Comparison of ENCODE assay signal across 15 mouse cellular contexts in genomic region chr3:94693329-94693825, GRCm38 (mm10). TPM values are rescaled to one million over a fixed set of nuclear protein-coding genes. Genes with fewer than 3 reads are reported as not detected.
A peak's percentile ranks its signal among the peaks of the same experiment; 100 is the strongest.
DNase-seq lines count a peak whose midpoint lies in the region; ATAC-seq and TF ChIP-seq lines count a peak whose summit lies in the region.
"Had no signal": no experiment of that assay in that cellular context is flagged by ENCODE, and none has a peak within 500 bp of the region (broad histone marks: within the 10 kb centered on the region; RNA-seq: fewer than 3 reads in every experiment).

Selenbp2 (plus strand) TSS chr3:94693556.

- DNase-seq in heart, adult 11 months, result peak; percentile 87
- DNase-seq in heart, postnatal 14 days, result no peak
- DNase-seq in kidney, postnatal 0 days (ENCODE audit: low spot score), result peak; percentile 69
- peak; percentile 51 for DNase-seq in lung, postnatal 10 days
- no peak for DNase-seq in forebrain, embryonic 14.5 days (ENCODE audit: low spot score)
- DNase-seq in layer of hippocampus, postnatal 10 days (ENCODE audit: low spot score in 2 of 2), result no peak
- DNase-seq in layer of hippocampus, postnatal 25 days (ENCODE audit: extremely low spot score in 1 of 2, low spot score in 1 of 2), result no peak
- DNase-seq: B cell, adult 2 months; heart, postnatal 4 days; layer of hippocampus, postnatal 36 days; spleen, adult 18-20 months had no signal

- H3K4me3 ChIP-seq in kidney, postnatal 0 days (replicated peaks; ENCODE audit: low read depth, low read length), result no peak within 1 kb of the TSS
- no peak within 1 kb of the TSS for H3K4me3 ChIP-seq in forebrain, embryonic 14.5 days (ENCODE audit: low read depth, low read length)
- H3K4me3 ChIP-seq: forebrain, embryonic 15.5 days; megakaryocyte, embryonic 14.5 days; neural tube, embryonic 13.5 days had no signal

- H3K27me3 ChIP-seq in kidney, postnatal 0 days (ENCODE audit: insufficient read depth, low read length), result no peaks in the 10 kb centered on the region
- no peaks in the 10 kb centered on the region for H3K27me3 ChIP-seq in forebrain, embryonic 14.5 days (replicated peaks; ENCODE audit: control insufficient read depth, insufficient read depth, low read length)
- H3K27me3 ChIP-seq: forebrain, embryonic 15.5 days; neural tube, embryonic 13.5 days had no signal

- WGBS in kidney, postnatal 0 days, result 9% methylated on average over 5 of the region's 5 CpGs
- WGBS in forebrain, embryonic 14.5 days, result 66% methylated on average over 5 of the region's 5 CpGs

- H3K27ac ChIP-seq in kidney, postnatal 0 days, result no peak within 1 kb of the TSS
- H3K27ac ChIP-seq in forebrain, embryonic 14.5 days (ENCODE audit: low read depth, low read length), result no peak within 1 kb of the TSS
- H3K27ac ChIP-seq: forebrain, embryonic 15.5 days; neural tube, embryonic 13.5 days had no signal

- ATAC-seq in common myeloid progenitor, adult 5-6 weeks (replicated peaks; ENCODE audit: low read depth, poor library complexity, severe bottlenecking), result 0 out of 2 replicates have a peak, but pooled peaks have one; percentile 27
- peak; percentile 70 for ATAC-seq in kidney, postnatal 0 days (replicated peaks; ENCODE audit: low FRiP score, low read depth)
- no peak for ATAC-seq in forebrain, embryonic 14.5 days
- ATAC-seq: forebrain, embryonic 15.5 days had no signal

- no peaks in the 10 kb centered on the region for H3K36me3 ChIP-seq in kidney, postnatal 0 days (ENCODE audit: insufficient read depth, low read length)
- no peaks in the 10 kb centered on the region for H3K36me3 ChIP-seq in forebrain, embryonic 14.5 days (ENCODE audit: control insufficient read depth, insufficient read depth, low read length)
- H3K36me3 ChIP-seq: forebrain, embryonic 15.5 days; neural tube, embryonic 13.5 days had no signal

- intact Hi-C loops in heart, postnatal 14 days (cut with DNase I), result no loop called here

- no peak within 1 kb of the TSS for H3K9ac ChIP-seq in kidney, postnatal 0 days (ENCODE audit: low read depth, low read length)
- H3K9ac ChIP-seq in forebrain, embryonic 14.5 days (ENCODE audit: low read length), result no peak within 1 kb of the TSS
- H3K9ac ChIP-seq: forebrain, embryonic 15.5 days; neural tube, embryonic 13.5 days had no signal

- H3K4me1 ChIP-seq in kidney, postnatal 0 days (replicated peaks; ENCODE audit: insufficient read depth, low read length), result no peaks in the 10 kb centered on the region
- H3K4me1 ChIP-seq in forebrain, embryonic 14.5 days (ENCODE audit: control insufficient read depth, insufficient read depth, low read length), result no peaks in the 10 kb centered on the region
- H3K4me1 ChIP-seq: forebrain, embryonic 15.5 days; neural tube, embryonic 13.5 days had no signal

- H3K4me2 ChIP-seq in kidney, postnatal 0 days (ENCODE audit: low read length), result no peak within 1 kb of the TSS
- H3K4me2 ChIP-seq in forebrain, embryonic 14.5 days (ENCODE audit: low read length), result no peak within 1 kb of the TSS
- H3K4me2 ChIP-seq: forebrain, embryonic 15.5 days; neural tube, embryonic 13.5 days had no signal

- TF ChIP-seq CTCF in kidney, postnatal 0 days (IDR thresholded peaks at IDR 0.05; ENCODE audit: low read depth), result no peak

- H3K9me3 ChIP-seq in kidney, postnatal 0 days (replicated peaks; ENCODE audit: low read length), result no peaks in the 10 kb centered on the region
- no peaks in the 10 kb centered on the region for H3K9me3 ChIP-seq in forebrain, embryonic 14.5 days (replicated peaks; ENCODE audit: control insufficient read depth, low read length)
- H3K9me3 ChIP-seq: forebrain, embryonic 15.5 days; megakaryocyte, embryonic 14.5 days; neural tube, embryonic 13.5 days had no signal

RNA-seq across cellular contexts. Expression of gene Selenbp2, which starts in this region (rescaled TPM):
- total RNA-seq in heart, postnatal 14 days (2021), result 10 to 100 TPM in 1 of 2 experiments, 1 to 10 TPM in 1; 8.7 to 11.6 TPM
- 0.05 TPM in 1 of 2 replicates, not detected in the other for total RNA-seq in common myeloid progenitor, adult 5-6 weeks (2017)
- polyA plus RNA-seq in kidney, postnatal 0 days (2015; fragmentation: Nextera tagmentation; extraction: Ambion mirVana), result 2.9 and 3.0 TPM in 2 replicates
- 0.67 TPM in 1 of 2 replicates, not detected in the other for polyA plus RNA-seq in forebrain, embryonic 14.5 days (2014; fragmentation: Nextera tagmentation; extraction: Ambion mirVana)
- not detected for total RNA-seq in layer of hippocampus, postnatal 10 days (2021)
- total RNA-seq in layer of hippocampus, postnatal 25 days (2021), result 1 to 10 TPM in 1 of 2 experiments, not detected in 1; 1.0 TPM

Comparison
In these comparisons a context has a peak if more than half of its experiments do, and no peak if none do; other contexts are left out.
1. DNase-seq: peak in heart, adult 11 months (single experiment), kidney, postnatal 0 days (single experiment) and lung, postnatal 10 days (single experiment); none in heart, postnatal 14 days (0 of 2), forebrain, embryonic 14.5 days (single experiment), layer of hippocampus, postnatal 10 days (0 of 2) and layer of hippocampus, postnatal 25 days (0 of 2).
2. Peak in ATAC-seq in common myeloid progenitor, adult 5-6 weeks; RNA of the gene not detected or under 1 TPM.